Mouse (Mus musculus) small intestine, adult 2 months (tissue): Measurements from ENCODE around the gene Primpol. TPM values are rescaled to one million over a fixed set of nuclear protein-coding genes. Genes with fewer than 3 reads are reported as not detected.

Experiments used
- H3K27ac ChIP-seq: fragments of 200-500 bp; 2 replicates; pipeline ENCODE4 v1.5.1; 2012; ENCODE audit warnings: low read depth, low read length, control low read depth, inconsistent platforms; ENCODE audit not compliant: insufficient read depth
- H3K27me3 ChIP-seq: fragments of 200-500 bp; 2 replicates; pipeline ENCODE4 v1.6.1; 2012; ENCODE audit warnings: mild to moderate bottlenecking, moderate library complexity, low read length, inconsistent platforms; ENCODE audit not compliant: control insufficient read depth, insufficient read depth
- H3K36me3 ChIP-seq: fragments of 200-500 bp; 2 replicates; pipeline ENCODE4 v1.6.1; 2012; ENCODE audit warnings: mild to moderate bottlenecking, low read length, control low read depth, inconsistent platforms; ENCODE audit not compliant: control insufficient read depth, insufficient read depth
- H3K4me1 ChIP-seq: fragments of 200-500 bp; 2 replicates; pipeline ENCODE4 v1.6.1; 2012; ENCODE audit warnings: low read length, inconsistent platforms, mixed read lengths; ENCODE audit not compliant: control insufficient read depth, insufficient read depth, insufficient read length
- H3K4me3 ChIP-seq: fragments of 200-500 bp; 2 replicates; pipeline ENCODE4 v1.5.1; 2012; ENCODE audit warnings: low read depth, mild to moderate bottlenecking, control low read depth, inconsistent platforms, low read length, moderate library complexity
- CTCF ChIP-seq: fragments of 200-500 bp; IDR thresholded peaks from 2 replicates; pipeline ENCODE4 v1.5.1; 2012; ENCODE audit warnings: low read depth, mild to moderate bottlenecking, control low read depth, inconsistent platforms, low read length, moderate library complexity, mixed read lengths; ENCODE audit not compliant: insufficient replicate concordance, insufficient read length; ENCODE audit errors: extremely low read depth
- POLR2A ChIP-seq: fragments of 200-500 bp; IDR thresholded peaks from 2 replicates; pipeline ENCODE4 v1.6.1; 2012; ENCODE audit warnings: low read depth, mild to moderate bottlenecking, control low read depth, inconsistent platforms, low read length, moderate library complexity
- WGBS: fragments of 180-500 bp; shearing (Covaris S2); methylation state at CpG from one replicate; pipeline ENCODE4 v1.1.7; 2018; 5-methylcytosine and 5-hydroxymethylcytosine counted together
- polyA plus RNA-seq: library from polyadenylated mRNA; depleted of rRNA; stranded (reverse); fragments of >200 nt; gene quantifications from 2 replicates; pipeline ENCODE4 v1.2.3, GENCODE M21; 2012

Gene Primpol
- polyA plus RNA-seq, 1 experiment: 0.79 TPM

DNA sequence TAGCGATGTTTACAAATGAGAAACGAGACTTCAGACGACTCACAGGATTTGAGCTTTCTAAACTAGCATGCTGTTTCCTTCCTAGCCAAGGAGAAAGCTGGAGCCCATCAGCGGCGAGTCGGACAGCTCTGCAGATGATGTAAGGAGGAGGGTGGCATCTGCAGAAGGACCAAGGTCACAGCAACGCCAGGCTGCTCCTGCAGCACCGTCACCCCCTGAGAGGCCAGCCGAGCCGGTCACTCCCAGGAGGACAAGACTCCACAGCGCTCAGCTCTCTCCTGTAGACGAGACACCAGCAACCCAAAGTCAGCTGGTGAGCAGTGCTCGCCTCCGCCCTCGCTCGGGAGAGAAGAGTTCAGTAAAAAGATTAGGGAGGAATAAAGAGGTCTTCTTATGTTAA lies 54.7 kb downstream of the Primpol start:
- Histone ChIP-seq H3K27me3 (no peaks in the 10 kb centered on the region), H3K27ac (no peak overlapping the region), H3K36me3 (no peaks in the 10 kb centered on the region), H3K4me3 (no peak overlapping the region), H3K4me1 (no peaks in the 10 kb centered on the region; the same call in 1 of the 2 replicates)
- no peak for TF ChIP-seq CTCF
- WGBS: 89% methylated on average over 16 of the region's 16 CpGs

DNA sequence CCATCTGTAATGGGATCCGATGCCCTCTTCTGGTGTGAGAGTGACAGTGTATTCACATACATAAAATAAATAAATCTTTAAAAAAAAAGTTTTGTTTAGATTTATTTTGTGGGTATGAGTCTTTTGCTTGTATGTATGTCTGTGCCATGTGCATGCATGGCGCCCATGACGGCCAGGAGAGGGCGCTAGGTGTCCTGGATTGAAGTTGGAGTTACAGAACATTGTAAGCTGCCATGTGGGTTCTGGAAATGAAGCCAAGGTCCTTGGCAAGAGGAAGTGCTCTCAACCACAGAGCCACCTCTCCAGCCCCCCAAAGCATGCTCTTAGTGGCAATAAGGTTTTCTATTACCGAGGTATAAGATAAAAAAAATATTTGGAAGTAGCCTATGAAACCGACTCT lies 57.6 kb downstream of the Primpol start:
- peaks cover 4% of the 10 kb centered on the region; the same call in 1 of the 2 replicates for H3K36me3 ChIP-seq

DNA sequence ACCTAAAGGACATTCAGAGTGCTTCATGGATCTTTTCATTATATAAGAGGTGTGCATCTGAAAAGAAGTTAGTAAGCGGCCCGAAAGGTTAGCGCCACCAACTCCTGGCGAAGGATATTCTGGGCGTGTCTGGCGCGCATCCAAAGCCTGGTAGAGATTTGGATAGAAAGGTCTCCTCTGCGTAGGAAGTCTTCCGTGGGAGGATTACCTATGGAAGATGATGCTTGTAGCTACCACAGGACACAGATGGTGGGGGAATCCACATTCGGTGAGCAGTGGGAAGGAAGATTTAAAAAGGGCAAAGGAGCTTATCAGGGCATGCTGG lies 64.6 kb downstream of the Primpol start:
- Histone ChIP-seq H3K27ac (no peak overlapping the region), H3K27me3 (no peaks in the 10 kb centered on the region), H3K36me3 (peaks cover 4% of the 10 kb centered on the region; the same call in 1 of the 2 replicates), H3K4me1 (no peaks in the 10 kb centered on the region; the same call in 1 of the 2 replicates), H3K4me3 (peak overlapping the region; percentile 83)
- 2% methylated on average over 10 of the region's 10 CpGs for WGBS
- TF ChIP-seq CTCF: no peak
- TF ChIP-seq POLR2A: no peak

More for the DNA sequence above, 57.6 kb downstream of the Primpol start:
- Histone ChIP-seq H3K27ac (no peak overlapping the region), H3K27me3 (no peaks in the 10 kb centered on the region), H3K4me3 (no peak overlapping the region), H3K4me1 (no peaks in the 10 kb centered on the region)
- 82% methylated on average over 6 of the region's 6 CpGs for WGBS
- peak; percentile 52; the same call in 1 of the 2 replicates for TF ChIP-seq CTCF
- no peak for TF ChIP-seq POLR2A

DNA sequence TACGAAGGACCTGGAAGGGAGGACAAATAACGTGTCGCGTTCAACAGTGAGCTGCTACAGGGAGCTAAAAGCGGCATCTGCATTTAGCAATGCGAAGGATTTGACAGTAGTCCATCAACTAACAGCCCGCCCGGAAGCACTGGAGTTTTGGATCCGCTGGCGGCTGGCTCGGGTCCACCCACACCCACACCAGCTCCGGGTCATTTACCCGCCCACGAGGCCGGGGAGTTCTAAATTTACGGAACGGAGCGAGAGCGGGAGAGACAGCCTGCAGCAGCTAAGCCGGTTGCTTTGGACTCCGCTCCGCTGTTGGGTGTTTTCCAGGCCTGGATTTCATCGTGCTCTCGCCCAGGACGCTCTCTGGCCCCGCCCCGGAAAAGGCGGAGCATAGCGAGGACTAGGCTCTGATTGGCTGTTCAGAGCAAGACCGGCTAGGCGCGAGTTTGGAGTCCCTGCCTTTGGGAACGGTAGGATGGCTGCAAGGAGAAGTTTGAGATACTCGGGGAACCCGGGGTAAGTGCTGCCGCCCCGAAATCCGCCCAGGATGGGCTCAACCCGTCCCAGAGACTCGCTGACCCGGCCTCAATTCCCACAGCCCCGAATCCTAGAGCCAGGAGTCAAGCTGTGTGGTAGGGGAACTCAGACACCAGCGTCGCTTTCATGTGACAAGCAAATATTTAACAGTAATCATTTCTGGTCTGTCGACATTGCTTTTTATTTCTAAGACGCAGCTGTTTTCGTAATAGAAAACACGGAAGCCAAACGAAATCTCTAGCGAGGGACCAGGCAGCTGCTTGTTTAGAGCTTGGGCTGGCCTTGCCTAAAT lies 65.2 kb downstream of the Primpol start, which contains the start of gene Cenpu:
Gene Cenpu, plus strand, starts transcription at position 414 of the 826 bp plus-strand sequence.
- peaks cover 1% of the 10 kb centered on the region; the same call in 1 of the 2 replicates for H3K36me3 ChIP-seq
- under 1% methylated on average over 50 of the region's 50 CpGs for WGBS
- H3K4me1 ChIP-seq: no peaks in the 10 kb centered on the region; the same call in 1 of the 2 replicates
- peak within 1 kb of the TSS; percentile 58 for H3K27ac ChIP-seq
- H3K27me3 ChIP-seq: no peaks in the 10 kb centered on the region
- H3K4me3 ChIP-seq: peak within 1 kb of the TSS; percentile 83
- no peak for TF ChIP-seq CTCF
- TF ChIP-seq POLR2A: peak; percentile 58

DNA sequence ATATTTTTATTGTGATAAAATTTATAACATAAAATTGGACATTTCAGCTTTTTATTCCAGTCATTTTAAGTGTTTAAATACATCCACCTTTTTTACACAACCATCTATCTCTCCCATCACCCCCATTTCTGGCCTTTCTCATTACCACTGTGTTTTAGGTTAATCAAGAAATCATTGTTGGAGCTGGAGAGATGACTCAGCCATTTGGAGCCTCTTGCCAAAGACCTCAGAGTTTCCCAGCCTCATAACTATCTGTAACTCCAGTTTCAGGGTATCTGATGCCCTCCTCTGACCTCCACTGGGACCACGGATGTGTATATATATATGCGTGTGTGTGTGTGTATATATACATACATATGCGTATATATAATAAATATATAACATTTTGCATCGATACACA lies 66.0 kb downstream of the Primpol start:
- Histone ChIP-seq H3K27me3 (no peaks in the 10 kb centered on the region), H3K36me3 (0 out of 2 replicates have a peak, but pooled peaks cover 1% of the 10 kb centered on the region), H3K4me3 (no peak overlapping the region), H3K4me1 (no peaks in the 10 kb centered on the region; the same call in 1 of the 2 replicates), H3K27ac (no peak overlapping the region)
- no peak for TF ChIP-seq POLR2A
- TF ChIP-seq CTCF: no peak
- 33% methylated on average over 4 of the region's 4 CpGs for WGBS

DNA sequence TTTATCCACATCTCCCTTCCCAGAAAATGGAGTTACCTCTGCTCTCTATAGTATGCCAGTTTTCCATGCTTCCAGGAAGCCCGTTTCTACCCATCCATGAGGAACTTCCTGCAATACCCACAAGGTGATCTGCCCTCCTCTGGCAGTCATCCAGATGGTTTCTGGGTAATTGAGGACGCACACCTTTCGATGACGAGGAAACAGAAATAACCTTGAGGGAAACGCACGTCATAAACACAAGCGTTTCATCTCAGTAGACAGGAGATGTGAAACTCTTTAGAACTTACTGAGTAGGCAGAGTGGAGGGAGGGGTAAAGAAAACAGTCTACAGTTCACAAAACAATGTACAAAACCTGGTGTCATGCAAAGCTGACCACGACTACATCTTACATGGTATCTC lies 67.0 kb downstream of the Primpol start:
- no peaks in the 10 kb centered on the region; the same call in 1 of the 2 replicates for H3K4me1 ChIP-seq
- TF ChIP-seq POLR2A (no peak), CTCF (no peak)
- no peak overlapping the region for H3K27ac ChIP-seq
- no peaks in the 10 kb centered on the region for H3K36me3 ChIP-seq
- 25% methylated on average over 8 of the region's 8 CpGs for WGBS
- no peak overlapping the region for H3K4me3 ChIP-seq
- no peaks in the 10 kb centered on the region for H3K27me3 ChIP-seq

DNA sequence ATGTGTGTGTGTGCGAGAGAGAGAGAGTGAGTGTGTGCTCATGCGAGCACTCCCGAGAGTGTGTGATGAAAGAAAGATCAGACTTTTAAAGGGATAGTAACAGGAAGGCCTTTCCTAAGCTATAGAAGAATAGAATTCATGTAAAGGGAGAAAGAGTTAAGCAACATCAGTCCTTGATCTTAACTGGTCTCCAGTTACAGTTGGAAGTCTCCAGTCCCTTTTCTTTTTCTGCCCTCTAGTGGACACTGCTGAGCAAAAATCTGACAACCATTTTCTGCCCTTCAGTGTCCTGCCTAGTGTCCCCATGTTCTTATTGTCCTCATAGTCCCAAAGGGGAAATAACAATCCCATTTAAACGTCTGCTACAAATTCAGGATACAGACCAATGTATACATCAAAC lies 69.8 kb downstream of the Primpol start:
- TF ChIP-seq CTCF (no peak), POLR2A (no peak)

More for the DNA sequence above, 69.8 kb downstream of the Primpol start:
- no peaks in the 10 kb centered on the region for H3K36me3 ChIP-seq
- H3K4me3 ChIP-seq: no peak overlapping the region
- WGBS: 34% methylated on average over 4 of the region's 4 CpGs
- H3K27ac ChIP-seq: no peak overlapping the region
- no peaks in the 10 kb centered on the region; the same call in none of the 2 replicates for H3K4me1 ChIP-seq
- H3K27me3 ChIP-seq: no peaks in the 10 kb centered on the region
